Mouse (Mus musculus) hindbrain, embryonic 13.5 days (tissue): ENCODE data around the gene Gm12185. TPM values are rescaled to one million over a fixed set of nuclear protein-coding genes. Genes with fewer than 3 reads are reported as not detected.
"Not testable (repeated sequence)": the region's sequence is repeated elsewhere in the genome, so short reads cannot be mapped to it uniquely, and the experiment has no call there.

Source experiments
- ATAC-seq: fragments of 200-750 bp; cut with Nextera tagmentation; 2 replicates; pipeline ENCODE4 v1.8.0; 2017; ENCODE audit warnings: moderate TSS enrichment; ENCODE audit not compliant: low FRiP score
- H3K27ac ChIP-seq: fragments of 300-500 bp; sonication (generic); 2 replicates; pipeline ENCODE4 v1.5.1; 2015; ENCODE audit warnings: inconsistent platforms, mild to moderate bottlenecking, moderate library complexity
- H3K27me3 ChIP-seq: fragments of 300-500 bp; sonication (generic); 2 replicates; pipeline ENCODE4 v1.6.1; 2015; ENCODE audit warnings: mild to moderate bottlenecking, inconsistent platforms
- H3K36me3 ChIP-seq: fragments of 300-500 bp; sonication (generic); 2 replicates; pipeline ENCODE4 v1.6.1; 2015; ENCODE audit warnings: mild to moderate bottlenecking, inconsistent platforms
- H3K4me1 ChIP-seq: fragments of 300-500 bp; sonication (generic); replicated peaks from 2 replicates; pipeline ENCODE4 v1.6.1; 2015; ENCODE audit warnings: inconsistent platforms
- H3K4me2 ChIP-seq: fragments of 300-500 bp; sonication (generic); 2 replicates; pipeline ENCODE4 v1.6.1; 2015; ENCODE audit warnings: inconsistent platforms, mild to moderate bottlenecking, moderate library complexity
- H3K4me3 ChIP-seq: fragments of 300-500 bp; sonication (generic); 2 replicates; pipeline ENCODE4 v1.5.1; 2015; ENCODE audit warnings: mild to moderate bottlenecking, inconsistent platforms
- H3K9ac ChIP-seq: fragments of 300-500 bp; sonication (generic); 2 replicates; pipeline ENCODE4 v1.6.1; 2015; ENCODE audit warnings: mild to moderate bottlenecking, inconsistent platforms
- H3K9me3 ChIP-seq: fragments of 300-500 bp; sonication (generic); 2 replicates; pipeline ENCODE4 v1.6.1; 2016; ENCODE audit warnings: inconsistent platforms
- WGBS: fragments of 180-500 bp; shearing (Covaris S2); methylation state at CpG from one replicate; pipeline ENCODE4 v1.1.7; 2015; 5-methylcytosine and 5-hydroxymethylcytosine counted together
- polyA plus RNA-seq: library from polyadenylated mRNA; unstranded; fragments of >200 nt; fragmentation: Nextera tagmentation; extraction: Ambion mirVana; gene quantifications from 2 replicates; pipeline ENCODE4 v1.2.1, GENCODE M21; 2015

The Gm12185 gene
- polyA plus RNA-seq, 1 experiment from 2014 or later = not detected

- not testable (repeated sequence) for H3K4me1 ChIP-seq, ATAC-seq, H3K27me3 ChIP-seq, H3K36me3 ChIP-seq, H3K27ac ChIP-seq, H3K4me3 ChIP-seq, H3K4me2 ChIP-seq, H3K9me3 ChIP-seq, H3K9ac ChIP-seq
- WGBS = no CpG with 5 or more reads among the region's 1 CpGs
Observed at GRCm38 (mm10) chr11:48974686-48975085, 17.3 kb downstream of the Gm12185 start.

- not testable (repeated sequence) for H3K27me3 ChIP-seq, H3K36me3 ChIP-seq, ATAC-seq, H3K9me3 ChIP-seq, H3K4me3 ChIP-seq, H3K27ac ChIP-seq, H3K4me1 ChIP-seq, H3K9ac ChIP-seq, H3K4me2 ChIP-seq
- WGBS = 97% methylated on average over 6 of the region's 6 CpGs
Observed at GRCm38 (mm10) chr11:48946090-48946489, 45.9 kb downstream of the Gm12185 start, which contains the start of gene Psme2b. Gene Psme2b (minus strand): TSS chr11:48946190.

- not testable (repeated sequence) for H3K27ac ChIP-seq, H3K9ac ChIP-seq, H3K9me3 ChIP-seq, H3K4me2 ChIP-seq, H3K4me1 ChIP-seq, ATAC-seq, H3K4me3 ChIP-seq, H3K36me3 ChIP-seq, H3K27me3 ChIP-seq
Observed at GRCm38 (mm10) chr11:48939286-48939685, 52.7 kb downstream of the Gm12185 start.

GRCm38 (mm10) chr11:48935291-48935690 lies 56.7 kb downstream of the Gm12185 start:
- ATAC-seq, H3K9ac ChIP-seq, H3K9me3 ChIP-seq, H3K36me3 ChIP-seq, H3K27ac ChIP-seq, H3K4me3 ChIP-seq, H3K4me1 ChIP-seq, H3K4me2 ChIP-seq, H3K27me3 ChIP-seq: not testable (repeated sequence)
- no CpG with 5 or more reads among the region's 3 CpGs for WGBS

- ATAC-seq, H3K9me3 ChIP-seq, H3K9ac ChIP-seq, H3K36me3 ChIP-seq, H3K27me3 ChIP-seq, H3K4me1 ChIP-seq, H3K4me2 ChIP-seq, H3K27ac ChIP-seq, H3K4me3 ChIP-seq: not testable (repeated sequence)
- WGBS = 80% methylated on average over 1 of the region's 1 CpGs
Observed at GRCm38 (mm10) chr11:48933923-48934322, 58.1 kb downstream of the Gm12185 start.

- not testable (repeated sequence) for H3K4me1 ChIP-seq, H3K36me3 ChIP-seq, H3K27me3 ChIP-seq, ATAC-seq, H3K9me3 ChIP-seq, H3K27ac ChIP-seq, H3K4me3 ChIP-seq, H3K4me2 ChIP-seq, H3K9ac ChIP-seq
- 83% methylated on average over 1 of the region's 1 CpGs for whole genome bisulfite sequencing
Observed at GRCm38 (mm10) chr11:48933422-48933821, 58.6 kb downstream of the Gm12185 start.

GRCm38 (mm10) chr11:48928068-48928467 lies 64.0 kb downstream of the Gm12185 start:
- not testable (repeated sequence) for H3K27ac ChIP-seq, ATAC-seq, H3K4me1 ChIP-seq, H3K4me2 ChIP-seq, H3K36me3 ChIP-seq, H3K9ac ChIP-seq, H3K4me3 ChIP-seq, H3K9me3 ChIP-seq, H3K27me3 ChIP-seq
- 97% methylated on average over 1 of the region's 1 CpGs for WGBS

GRCm38 (mm10) chr11:48926437-48926836 lies 65.6 kb downstream of the Gm12185 start:
- H3K4me2 ChIP-seq, H3K27me3 ChIP-seq, H3K9me3 ChIP-seq, H3K9ac ChIP-seq, H3K4me1 ChIP-seq, ATAC-seq, H3K27ac ChIP-seq, H3K36me3 ChIP-seq, H3K4me3 ChIP-seq: not testable (repeated sequence)

GRCm38 (mm10) chr11:48923818-48924217 lies 68.2 kb downstream of the Gm12185 start:
- 81% methylated on average over 5 of the region's 5 CpGs for WGBS
- H3K9ac ChIP-seq, ATAC-seq, H3K27me3 ChIP-seq, H3K27ac ChIP-seq, H3K4me2 ChIP-seq, H3K4me1 ChIP-seq, H3K4me3 ChIP-seq, H3K9me3 ChIP-seq, H3K36me3 ChIP-seq: not testable (repeated sequence)

- H3K4me2 ChIP-seq = no peak overlapping the region
- H3K36me3 ChIP-seq = no peaks in the 10 kb centered on the region
- H3K4me1 ChIP-seq = no peaks in the 10 kb centered on the region
- no peak for ATAC-seq
- no peak overlapping the region for H3K9ac ChIP-seq
- 84% methylated on average over 3 of the region's 3 CpGs for WGBS
- no peak overlapping the region for H3K27ac ChIP-seq
- no peaks in the 10 kb centered on the region for H3K27me3 ChIP-seq
- H3K4me3 ChIP-seq = no peak overlapping the region
- H3K9me3 ChIP-seq = no peaks in the 10 kb centered on the region
Observed at GRCm38 (mm10) chr11:48918380-48918779, 73.6 kb downstream of the Gm12185 start.

GRCm38 (mm10) chr11:48913611-48914010 lies 78.4 kb downstream of the Gm12185 start:
- 100% methylated on average over 1 of the region's 1 CpGs for WGBS
- H3K9ac ChIP-seq = no peak overlapping the region
- H3K4me3 ChIP-seq = no peak overlapping the region
- H3K9me3 ChIP-seq = no peaks in the 10 kb centered on the region
- no peaks in the 10 kb centered on the region for H3K36me3 ChIP-seq
- H3K4me1 ChIP-seq = no peaks in the 10 kb centered on the region
- H3K27ac ChIP-seq = no peak overlapping the region
- ATAC-seq = no peak
- no peak overlapping the region for H3K4me2 ChIP-seq
- H3K27me3 ChIP-seq = no peaks in the 10 kb centered on the region

GRCm38 (mm10) chr11:48908459-48908858 lies 83.6 kb downstream of the Gm12185 start:
- 74% methylated on average over 1 of the region's 1 CpGs for WGBS
- ATAC-seq = no peak

GRCm38 (mm10) chr11:48902021-48902420 lies 90.0 kb downstream of the Gm12185 start, which contains the start of gene Gm5431:
Gene Gm5431 (minus strand): TSS chr11:48902214.
- H3K4me1 ChIP-seq = no peaks in the 10 kb centered on the region
- H3K27me3 ChIP-seq = no peaks in the 10 kb centered on the region
- H3K9me3 ChIP-seq = no peaks in the 10 kb centered on the region
- no peak within 1 kb of the TSS for H3K9ac ChIP-seq
- H3K36me3 ChIP-seq = no peaks in the 10 kb centered on the region
- H3K4me2 ChIP-seq = no peak within 1 kb of the TSS
- no peak within 1 kb of the TSS for H3K27ac ChIP-seq
- no peak for ATAC-seq
- WGBS = 77% methylated on average over 2 of the region's 2 CpGs
- no peak within 1 kb of the TSS for H3K4me3 ChIP-seq

More at GRCm38 (mm10) chr11:48908459-48908858, 83.6 kb downstream of the Gm12185 start:
- H3K27ac ChIP-seq = no peak overlapping the region
- no peaks in the 10 kb centered on the region for H3K4me1 ChIP-seq
- H3K9me3 ChIP-seq = no peaks in the 10 kb centered on the region
- no peaks in the 10 kb centered on the region for H3K36me3 ChIP-seq
- H3K9ac ChIP-seq = no peak overlapping the region
- no peak overlapping the region for H3K4me2 ChIP-seq
- H3K4me3 ChIP-seq = no peak overlapping the region
- no peaks in the 10 kb centered on the region for H3K27me3 ChIP-seq

GRCm38 (mm10) chr11:48901567-48901930 lies 90.5 kb downstream of the Gm12185 start:
- H3K9me3 ChIP-seq, H3K4me1 ChIP-seq, H3K4me3 ChIP-seq, H3K9ac ChIP-seq, H3K27me3 ChIP-seq, H3K27ac ChIP-seq, H3K36me3 ChIP-seq, H3K4me2 ChIP-seq, ATAC-seq: not testable (repeated sequence)
- 95% methylated on average over 1 of the region's 1 CpGs for WGBS
